Mouse (Mus musculus): ENCODE measurements at regions not wholly inside any gene's neighbourhood (a gene's known extent, or its start where the extent isn't known, plus 50 kb on each side); places are given as distances from the start of the nearest gene placed in this dataset.
A peak's percentile ranks its signal among the peaks of the same experiment; 100 is the strongest.

GRCm38 (mm10) chr7:124681820-124682219, 699.2 kb downstream of the Hs3st4 start:
- Histone ChIP-seq H3K27me3 (replicated peaks; ENCODE audit: control insufficient read depth, insufficient read depth, low read length) (no peaks in the 10 kb centered on the region), H3K4me2 (ENCODE audit: low read length) (no peak overlapping the region), H3K4me1 (replicated peaks; ENCODE audit: control insufficient read depth, insufficient read depth, low read length) (no peaks in the 10 kb centered on the region), H3K4me3 (ENCODE audit: low read depth, low read length) (no peak overlapping the region), H3K9ac (ENCODE audit: low read length) (no peak overlapping the region), H3K9me3 (ENCODE audit: control insufficient read depth, low read length) (no peaks in the 10 kb centered on the region), H3K36me3 (ENCODE audit: control insufficient read depth, insufficient read depth, low read length) (no peaks in the 10 kb centered on the region), H3K27ac (ENCODE audit: low read depth) (no peak overlapping the region)
- WGBS = 90% methylated on average over 2 of the region's 2 CpGs
- DNase-seq (ENCODE audit: low spot score) (no peak), ATAC-seq (replicated peaks; ENCODE audit: low FRiP score, low TSS enrichment, low read depth) (no peak)

DNA sequence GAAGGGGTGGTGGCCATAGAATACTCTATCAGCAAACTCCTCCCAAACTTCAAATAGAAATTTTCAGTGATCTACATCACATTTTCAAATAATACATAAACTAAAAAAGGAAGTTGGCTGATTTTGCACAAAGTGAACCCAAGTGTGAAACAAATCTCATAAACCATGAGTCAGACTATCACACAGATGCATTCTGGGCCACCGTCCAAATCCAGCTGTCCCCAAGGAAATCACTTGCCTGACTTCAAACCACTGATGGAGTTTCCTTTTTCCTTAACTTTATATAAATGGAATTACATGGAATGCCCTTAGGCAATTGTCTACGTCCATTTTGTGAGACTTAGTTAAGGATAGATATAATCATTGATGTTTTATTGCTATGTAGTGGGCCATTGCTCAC, 702.8 kb downstream of the Hs3st4 start:
- DNase-seq (ENCODE audit: low spot score) (no peak), ATAC-seq (replicated peaks; ENCODE audit: low FRiP score, low TSS enrichment, low read depth) (no peak)
- no peak overlapping the region for H3K4me3 ChIP-seq (ENCODE audit: low read depth, low read length)
- 73% methylated on average over 2 of the region's 2 CpGs for WGBS
- H3K4me1 ChIP-seq (replicated peaks; ENCODE audit: control insufficient read depth, insufficient read depth, low read length) = no peaks in the 10 kb centered on the region
- H3K27me3 ChIP-seq (replicated peaks; ENCODE audit: control insufficient read depth, insufficient read depth, low read length) = no peaks in the 10 kb centered on the region
- no peak overlapping the region for H3K9ac ChIP-seq (ENCODE audit: low read length)
- no peaks in the 10 kb centered on the region for H3K36me3 ChIP-seq (ENCODE audit: control insufficient read depth, insufficient read depth, low read length)
- H3K9me3 ChIP-seq (ENCODE audit: control insufficient read depth, low read length) = no peaks in the 10 kb centered on the region
- no peak overlapping the region for H3K27ac ChIP-seq (ENCODE audit: low read depth)
- no peak overlapping the region for H3K4me2 ChIP-seq (ENCODE audit: low read length)

DNA sequence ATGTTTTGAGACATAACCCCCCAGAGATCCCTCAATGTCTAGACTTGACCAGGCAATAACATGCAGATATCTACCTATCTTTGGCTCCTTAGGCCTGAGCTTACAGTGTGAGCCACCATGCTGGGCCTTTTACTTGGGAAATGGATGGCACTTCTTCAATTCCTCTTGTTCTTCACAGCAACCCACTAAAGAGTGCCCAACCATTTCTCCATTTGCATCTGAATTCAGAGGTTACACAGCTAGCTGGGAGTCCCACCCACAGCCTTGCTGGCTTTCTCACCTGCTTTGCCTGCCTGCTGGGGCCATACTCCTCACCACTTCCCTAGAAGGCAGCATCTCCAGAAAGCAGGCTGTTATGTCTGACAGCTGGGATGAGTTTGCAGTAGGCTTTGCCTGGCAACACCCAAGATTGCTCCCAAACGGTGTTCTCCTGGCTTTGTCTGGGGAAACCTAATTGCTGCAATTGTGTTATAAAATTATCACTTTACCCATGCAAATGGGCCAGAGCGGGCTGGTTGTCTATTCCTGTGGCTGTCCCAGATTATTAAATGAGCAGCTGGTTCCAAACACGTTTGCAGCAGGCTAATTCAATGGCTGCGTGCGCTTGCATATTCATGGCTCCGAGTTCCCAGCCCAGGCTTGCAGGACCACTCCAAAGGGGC, 721.6 kb downstream of the Hs3st4 start:
- 31% methylated on average over 6 of the region's 6 CpGs for WGBS

DNA sequence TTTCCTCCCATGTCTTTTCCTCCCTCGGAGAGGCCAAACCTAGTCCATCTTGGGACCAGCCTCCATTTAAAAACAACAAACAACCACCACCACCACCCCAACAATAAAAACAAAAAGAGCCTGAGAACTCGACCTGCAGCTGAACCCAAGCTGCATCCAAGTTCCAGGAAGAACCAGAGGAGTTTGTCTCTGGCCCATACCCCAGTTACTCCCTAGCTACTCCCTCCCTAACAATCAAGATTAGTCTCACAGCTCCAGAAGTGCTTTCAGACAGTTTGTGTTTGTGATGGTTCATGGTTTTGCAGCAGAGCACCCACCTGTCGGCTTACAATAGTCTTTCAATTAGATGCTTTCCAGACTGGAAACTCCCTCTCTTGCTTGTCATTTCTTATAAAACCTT, 724.5 kb downstream of the Hs3st4 start:
- H3K9me3 ChIP-seq (ENCODE audit: control insufficient read depth, low read length) = no peaks in the 10 kb centered on the region
- H3K4me1 ChIP-seq (replicated peaks; ENCODE audit: control insufficient read depth, insufficient read depth, low read length) = no peaks in the 10 kb centered on the region
- no peaks in the 10 kb centered on the region for H3K27me3 ChIP-seq (replicated peaks; ENCODE audit: control insufficient read depth, insufficient read depth, low read length)
- WGBS = 31% methylated on average over 3 of the region's 3 CpGs
- no peak overlapping the region for H3K27ac ChIP-seq (ENCODE audit: low read depth)
- no peak overlapping the region for H3K4me3 ChIP-seq (ENCODE audit: low read depth, low read length)
- no peak overlapping the region for H3K4me2 ChIP-seq (ENCODE audit: low read length)
- ATAC-seq (replicated peaks; ENCODE audit: low FRiP score, low TSS enrichment, low read depth) (no peak), DNase-seq (ENCODE audit: low spot score) (no peak)
- no peak overlapping the region for H3K9ac ChIP-seq (ENCODE audit: low read length)
- H3K36me3 ChIP-seq (ENCODE audit: control insufficient read depth, insufficient read depth, low read length) = no peaks in the 10 kb centered on the region

More for the DNA sequence above, 721.6 kb downstream of the Hs3st4 start:
- Histone ChIP-seq H3K4me2 (ENCODE audit: low read length) (no peak overlapping the region), H3K27ac (ENCODE audit: low read depth) (no peak overlapping the region), H3K27me3 (replicated peaks; ENCODE audit: control insufficient read depth, insufficient read depth, low read length) (no peaks in the 10 kb centered on the region), H3K4me1 (replicated peaks; ENCODE audit: control insufficient read depth, insufficient read depth, low read length) (no peaks in the 10 kb centered on the region), H3K9me3 (ENCODE audit: control insufficient read depth, low read length) (no peaks in the 10 kb centered on the region), H3K36me3 (ENCODE audit: control insufficient read depth, insufficient read depth, low read length) (no peaks in the 10 kb centered on the region), H3K4me3 (ENCODE audit: low read depth, low read length) (no peak overlapping the region), H3K9ac (ENCODE audit: low read length) (no peak overlapping the region)
- ATAC-seq (replicated peaks; ENCODE audit: low FRiP score, low TSS enrichment, low read depth) (no peak), DNase-seq (ENCODE audit: low spot score) (no peak)

GRCm38 (mm10) chr7:124708771-124709485, 726.3 kb downstream of the Hs3st4 start:
- ATAC-seq (replicated peaks; ENCODE audit: low FRiP score, low TSS enrichment, low read depth) = no peak
- no peaks in the 10 kb centered on the region for H3K4me1 ChIP-seq (replicated peaks; ENCODE audit: control insufficient read depth, insufficient read depth, low read length)
- no peak overlapping the region for H3K4me3 ChIP-seq (ENCODE audit: low read depth, low read length)
- DNase-seq (ENCODE audit: low spot score) = no peak
- H3K36me3 ChIP-seq (ENCODE audit: control insufficient read depth, insufficient read depth, low read length) = no peaks in the 10 kb centered on the region
- 28% methylated on average over 11 of the region's 11 CpGs for WGBS
- H3K4me2 ChIP-seq (ENCODE audit: low read length) = no peak overlapping the region
- H3K27ac ChIP-seq (ENCODE audit: low read depth) = no peak overlapping the region
- no peak overlapping the region for H3K9ac ChIP-seq (ENCODE audit: low read length)
- H3K27me3 ChIP-seq (replicated peaks; ENCODE audit: control insufficient read depth, insufficient read depth, low read length) = no peaks in the 10 kb centered on the region
- no peaks in the 10 kb centered on the region for H3K9me3 ChIP-seq (ENCODE audit: control insufficient read depth, low read length)

DNA sequence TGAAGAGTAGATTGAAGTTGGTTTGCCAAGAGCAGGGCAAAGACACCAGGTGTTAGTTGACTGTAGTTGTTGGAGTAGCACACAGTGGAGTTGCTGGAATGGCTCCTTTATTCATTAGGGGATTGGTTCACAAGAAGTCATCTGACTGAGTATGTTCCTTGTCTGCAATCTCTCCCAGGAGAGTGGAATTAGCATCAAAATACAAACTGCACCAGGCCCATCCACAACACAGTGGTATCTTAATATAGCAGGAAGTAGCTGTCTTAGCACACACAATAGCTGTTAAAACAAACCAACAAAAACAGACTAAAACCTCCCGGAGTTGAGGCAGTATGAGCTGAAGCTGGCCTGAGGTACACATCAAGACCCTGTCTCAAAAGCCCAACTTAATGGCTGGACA, 723.5 kb upstream of the Kdm8 start:
- DNase-seq (ENCODE audit: low spot score) (no peak), ATAC-seq (replicated peaks; ENCODE audit: low FRiP score, low TSS enrichment, low read depth) (no peak)
- Histone ChIP-seq H3K9ac (ENCODE audit: low read length) (no peak overlapping the region), H3K4me2 (ENCODE audit: low read length) (no peak overlapping the region), H3K4me1 (replicated peaks; ENCODE audit: control insufficient read depth, insufficient read depth, low read length) (no peaks in the 10 kb centered on the region), H3K4me3 (ENCODE audit: low read depth, low read length) (no peak overlapping the region), H3K9me3 (ENCODE audit: control insufficient read depth, low read length) (no peaks in the 10 kb centered on the region), H3K27me3 (replicated peaks; ENCODE audit: control insufficient read depth, insufficient read depth, low read length) (no peaks in the 10 kb centered on the region), H3K27ac (ENCODE audit: low read depth) (no peak overlapping the region), H3K36me3 (ENCODE audit: control insufficient read depth, insufficient read depth, low read length) (no peaks in the 10 kb centered on the region)
- WGBS = 74% methylated on average over 1 of the region's 1 CpGs

GRCm38 (mm10) chr7:124742086-124742485, 702.4 kb upstream of the Kdm8 start:
- peak; percentile 51 for DNase-seq (ENCODE audit: low spot score)

DNA sequence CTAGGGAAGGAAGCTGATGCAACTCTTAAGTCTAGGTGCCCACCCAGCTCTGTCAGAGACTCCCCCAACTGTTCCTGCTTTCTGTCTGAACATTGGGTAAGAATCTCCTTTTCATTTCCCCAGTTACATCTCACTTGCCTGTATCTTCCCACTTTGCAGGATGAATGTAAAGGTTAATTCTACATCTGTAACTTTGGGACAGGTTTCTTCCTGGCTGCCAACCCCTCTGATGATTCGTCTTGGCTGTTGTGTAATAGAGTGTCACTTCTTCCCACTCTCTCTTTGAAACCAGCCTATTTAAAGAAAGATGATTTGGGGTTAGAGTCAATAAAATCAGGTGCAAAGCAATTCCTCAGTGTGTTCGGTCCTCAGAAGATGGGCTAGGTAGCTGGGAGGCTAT, 698.2 kb upstream of the Kdm8 start:
- DNase-seq (ENCODE audit: low spot score) (no peak), ATAC-seq (replicated peaks; ENCODE audit: low FRiP score, low TSS enrichment, low read depth) (no peak)
- H3K36me3 ChIP-seq (ENCODE audit: control insufficient read depth, insufficient read depth, low read length) = no peaks in the 10 kb centered on the region
- H3K9me3 ChIP-seq (ENCODE audit: control insufficient read depth, low read length) = no peaks in the 10 kb centered on the region
- no peak overlapping the region for H3K27ac ChIP-seq (ENCODE audit: low read depth)
- no peak overlapping the region for H3K9ac ChIP-seq (ENCODE audit: low read length)
- no peaks in the 10 kb centered on the region for H3K4me1 ChIP-seq (replicated peaks; ENCODE audit: control insufficient read depth, insufficient read depth, low read length)
- H3K4me3 ChIP-seq (ENCODE audit: low read depth, low read length) = no peak overlapping the region
- no peaks in the 10 kb centered on the region for H3K27me3 ChIP-seq (replicated peaks; ENCODE audit: control insufficient read depth, insufficient read depth, low read length)
- 78% methylated on average over 2 of the region's 2 CpGs for WGBS
- H3K4me2 ChIP-seq (ENCODE audit: low read length) = no peak overlapping the region

More at GRCm38 (mm10) chr7:124742086-124742485, 702.4 kb upstream of the Kdm8 start:
- Histone ChIP-seq H3K4me3 (ENCODE audit: low read depth, low read length) (no peak overlapping the region), H3K27ac (ENCODE audit: low read depth) (no peak overlapping the region), H3K9ac (ENCODE audit: low read length) (no peak overlapping the region), H3K9me3 (ENCODE audit: control insufficient read depth, low read length) (no peaks in the 10 kb centered on the region), H3K27me3 (replicated peaks; ENCODE audit: control insufficient read depth, insufficient read depth, low read length) (no peaks in the 10 kb centered on the region), H3K4me1 (replicated peaks; ENCODE audit: control insufficient read depth, insufficient read depth, low read length) (no peaks in the 10 kb centered on the region), H3K36me3 (ENCODE audit: control insufficient read depth, insufficient read depth, low read length) (no peaks in the 10 kb centered on the region), H3K4me2 (ENCODE audit: low read length) (no peak overlapping the region)
- ATAC-seq (replicated peaks; ENCODE audit: low FRiP score, low TSS enrichment, low read depth) = no peak
- WGBS = 12% methylated on average over 2 of the region's 2 CpGs

DNA sequence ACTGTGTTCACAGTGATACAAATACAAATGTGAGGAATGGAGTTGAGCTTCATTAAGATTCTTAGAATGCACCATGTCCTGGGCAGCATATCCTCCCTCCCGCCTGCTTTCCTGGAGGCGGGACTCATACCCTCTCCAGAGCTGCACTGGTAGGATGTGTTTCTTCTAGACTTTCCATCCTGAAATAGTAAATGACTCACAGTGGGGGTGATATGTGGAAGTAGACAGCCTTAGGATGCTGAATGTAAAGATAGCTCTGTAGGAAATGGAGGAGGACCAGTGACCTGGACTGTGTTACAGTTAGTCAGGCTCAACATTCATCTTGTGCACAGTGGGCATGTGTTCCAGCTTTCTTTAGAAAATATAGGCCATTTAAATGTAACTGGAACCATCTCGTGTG, 696.1 kb upstream of the Kdm8 start:
- WGBS = 75% methylated on average over 3 of the region's 3 CpGs
- DNase-seq (ENCODE audit: low spot score) = no peak
- H3K36me3 ChIP-seq (ENCODE audit: control insufficient read depth, insufficient read depth, low read length) = no peaks in the 10 kb centered on the region
- no peak overlapping the region for H3K4me2 ChIP-seq (ENCODE audit: low read length)
- no peak overlapping the region for H3K27ac ChIP-seq (ENCODE audit: low read depth)
- H3K4me1 ChIP-seq (replicated peaks; ENCODE audit: control insufficient read depth, insufficient read depth, low read length) = no peaks in the 10 kb centered on the region
- H3K27me3 ChIP-seq (replicated peaks; ENCODE audit: control insufficient read depth, insufficient read depth, low read length) = no peaks in the 10 kb centered on the region
- H3K9ac ChIP-seq (ENCODE audit: low read length) = no peak overlapping the region
- no peaks in the 10 kb centered on the region for H3K9me3 ChIP-seq (ENCODE audit: control insufficient read depth, low read length)
- H3K4me3 ChIP-seq (ENCODE audit: low read depth, low read length) = no peak overlapping the region
- no peak for ATAC-seq (replicated peaks; ENCODE audit: low FRiP score, low TSS enrichment, low read depth)

Measured in intestine, embryonic 14.5 days (tissue).